Mouse (Mus musculus): Measurements from ENCODE around the gene Mpdz. TPM values are rescaled to one million over a fixed set of nuclear protein-coding genes. Genes with fewer than 3 reads are reported as not detected.
A peak's percentile ranks its signal among the peaks of the same experiment; 100 is the strongest.

Gene Mpdz
- total and polyA plus RNA-seq, 2 experiments from 2014 or later: 9.2 to 38.4 TPM

- Histone ChIP-seq H3K9me3 (replicated peaks; ENCODE audit: control insufficient read depth, low read length) (no peaks in the 10 kb centered on the region), H3K36me3 (replicated peaks; ENCODE audit: control insufficient read depth, insufficient read depth, low read length) (peaks cover 43% of the 10 kb centered on the region), H3K27ac (ENCODE audit: low read depth) (no peak overlapping the region), H3K4me3 (ENCODE audit: low read depth, low read length) (no peak overlapping the region), H3K27me3 (ENCODE audit: control insufficient read depth, insufficient read depth, low read length) (no peaks in the 10 kb centered on the region), H3K4me2 (ENCODE audit: low read depth, low read length) (no peak overlapping the region), H3K4me1 (ENCODE audit: control insufficient read depth, insufficient read depth) (no peaks in the 10 kb centered on the region), H3K9ac (replicated peaks; ENCODE audit: low read depth, low read length) (no peak overlapping the region)
- TF ChIP-seq CTCF (IDR thresholded peaks at IDR 0.05; ENCODE audit: low read depth): no peak
- no peak for TF ChIP-seq EP300 (IDR thresholded peaks at IDR 0.05; ENCODE audit: low read depth)
- DNase-seq (ENCODE audit: low spot score) (no peak), ATAC-seq (ENCODE audit: insufficient read depth, low read depth) (no peak)
- WGBS: 81% methylated on average over 3 of the region's 3 CpGs
Measured at GRCm38 (mm10) chr4:81322232-81322631, 120.4 kb downstream of the Mpdz start.

DNA sequence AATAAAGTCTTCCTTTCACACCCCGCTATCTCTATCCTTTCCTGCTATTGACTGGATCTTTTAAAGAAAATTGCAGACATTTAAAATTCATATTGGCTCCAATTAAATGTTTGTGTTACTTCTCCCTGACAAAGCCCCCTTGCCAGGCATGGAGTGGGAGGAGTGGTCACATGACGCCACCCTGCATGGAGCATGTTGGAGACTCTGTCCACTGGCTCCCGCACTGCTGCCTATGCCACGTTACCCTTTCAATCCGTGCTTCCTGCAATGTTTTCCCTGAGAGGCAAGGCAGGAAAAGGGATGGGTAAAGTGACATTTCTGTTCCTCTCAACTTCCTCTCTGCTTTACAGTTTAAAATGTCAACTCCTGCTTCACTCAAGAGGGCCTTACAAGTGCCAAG is 128.0 kb downstream of the Mpdz start:
- Histone ChIP-seq H3K4me1 (ENCODE audit: control insufficient read depth, insufficient read depth) (no peaks in the 10 kb centered on the region), H3K27ac (ENCODE audit: low read depth) (no peak overlapping the region), H3K9ac (replicated peaks; ENCODE audit: low read depth, low read length) (no peak overlapping the region), H3K4me3 (ENCODE audit: low read depth, low read length) (no peak overlapping the region), H3K27me3 (ENCODE audit: control insufficient read depth, insufficient read depth, low read length) (no peaks in the 10 kb centered on the region), H3K9me3 (replicated peaks; ENCODE audit: control insufficient read depth, low read length) (no peaks in the 10 kb centered on the region), H3K36me3 (replicated peaks; ENCODE audit: control insufficient read depth, insufficient read depth, low read length) (peaks cover 15% of the 10 kb centered on the region), H3K4me2 (ENCODE audit: low read depth, low read length) (no peak overlapping the region)
- WGBS: 68% methylated on average over 5 of the region's 5 CpGs
- TF ChIP-seq EP300 (IDR thresholded peaks at IDR 0.05; ENCODE audit: low read depth) (no peak), CTCF (IDR thresholded peaks at IDR 0.05; ENCODE audit: low read depth) (no peak)
- no peak for ATAC-seq (ENCODE audit: insufficient read depth, low read depth)
- DNase-seq (ENCODE audit: low spot score): no peak

- Histone ChIP-seq H3K27ac (ENCODE audit: low read depth) (no peak overlapping the region), H3K36me3 (replicated peaks; ENCODE audit: control insufficient read depth, insufficient read depth, low read length) (peaks cover 11% of the 10 kb centered on the region), H3K9ac (replicated peaks; ENCODE audit: low read depth, low read length) (no peak overlapping the region)
Measured at GRCm38 (mm10) chr4:81313246-81313645, 129.4 kb downstream of the Mpdz start.

DNA sequence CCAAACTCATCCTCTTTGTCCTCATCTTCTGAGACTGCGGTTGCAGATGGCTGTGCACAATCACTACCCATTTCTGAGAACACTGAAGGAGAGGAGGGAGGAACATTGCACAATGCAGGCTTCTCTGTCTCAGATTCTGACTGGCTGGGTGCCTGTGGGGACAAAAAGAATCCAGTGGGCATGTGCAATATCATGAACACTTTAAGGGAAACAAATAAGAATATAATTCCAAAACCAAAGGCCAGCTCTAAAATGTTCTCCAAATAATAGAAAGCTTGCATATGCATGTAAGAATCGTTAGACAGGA is 132.5 kb downstream of the Mpdz start:
- no peaks in the 10 kb centered on the region for H3K9me3 ChIP-seq (replicated peaks; ENCODE audit: control insufficient read depth, low read length)
- peak overlapping the region; percentile 57; the same call in 1 of the 2 replicates for H3K27ac ChIP-seq (ENCODE audit: low read depth)
- H3K27me3 ChIP-seq (ENCODE audit: control insufficient read depth, insufficient read depth, low read length): no peaks in the 10 kb centered on the region
- H3K4me3 ChIP-seq (ENCODE audit: low read depth, low read length): no peak overlapping the region
- H3K4me1 ChIP-seq (ENCODE audit: control insufficient read depth, insufficient read depth): no peaks in the 10 kb centered on the region
- 67% methylated on average over 2 of the region's 2 CpGs for WGBS
- H3K4me2 ChIP-seq (ENCODE audit: low read depth, low read length): no peak overlapping the region
- no peak for ATAC-seq (ENCODE audit: insufficient read depth, low read depth)
- no peak for DNase-seq (ENCODE audit: low spot score)
- H3K9ac ChIP-seq (replicated peaks; ENCODE audit: low read depth, low read length): no peak overlapping the region
- TF ChIP-seq EP300 (IDR thresholded peaks at IDR 0.05; ENCODE audit: low read depth) (no peak), CTCF (IDR thresholded peaks at IDR 0.05; ENCODE audit: low read depth) (no peak)
- peaks cover 15% of the 10 kb centered on the region; the same call in 1 of the 2 replicates for H3K36me3 ChIP-seq (replicated peaks; ENCODE audit: control insufficient read depth, insufficient read depth, low read length)

More at GRCm38 (mm10) chr4:81313246-81313645, 129.4 kb downstream of the Mpdz start:
- Histone ChIP-seq H3K4me1 (ENCODE audit: control insufficient read depth, insufficient read depth) (no peaks in the 10 kb centered on the region), H3K4me2 (ENCODE audit: low read depth, low read length) (no peak overlapping the region), H3K27me3 (ENCODE audit: control insufficient read depth, insufficient read depth, low read length) (no peaks in the 10 kb centered on the region), H3K9me3 (replicated peaks; ENCODE audit: control insufficient read depth, low read length) (no peaks in the 10 kb centered on the region), H3K4me3 (ENCODE audit: low read depth, low read length) (no peak overlapping the region)
- DNase-seq (ENCODE audit: low spot score) (no peak), ATAC-seq (ENCODE audit: insufficient read depth, low read depth) (no peak)
- 85% methylated on average over 4 of the region's 4 CpGs for WGBS
- no peak for TF ChIP-seq EP300 (IDR thresholded peaks at IDR 0.05; ENCODE audit: low read depth)
- no peak for TF ChIP-seq CTCF (IDR thresholded peaks at IDR 0.05; ENCODE audit: low read depth)

DNA sequence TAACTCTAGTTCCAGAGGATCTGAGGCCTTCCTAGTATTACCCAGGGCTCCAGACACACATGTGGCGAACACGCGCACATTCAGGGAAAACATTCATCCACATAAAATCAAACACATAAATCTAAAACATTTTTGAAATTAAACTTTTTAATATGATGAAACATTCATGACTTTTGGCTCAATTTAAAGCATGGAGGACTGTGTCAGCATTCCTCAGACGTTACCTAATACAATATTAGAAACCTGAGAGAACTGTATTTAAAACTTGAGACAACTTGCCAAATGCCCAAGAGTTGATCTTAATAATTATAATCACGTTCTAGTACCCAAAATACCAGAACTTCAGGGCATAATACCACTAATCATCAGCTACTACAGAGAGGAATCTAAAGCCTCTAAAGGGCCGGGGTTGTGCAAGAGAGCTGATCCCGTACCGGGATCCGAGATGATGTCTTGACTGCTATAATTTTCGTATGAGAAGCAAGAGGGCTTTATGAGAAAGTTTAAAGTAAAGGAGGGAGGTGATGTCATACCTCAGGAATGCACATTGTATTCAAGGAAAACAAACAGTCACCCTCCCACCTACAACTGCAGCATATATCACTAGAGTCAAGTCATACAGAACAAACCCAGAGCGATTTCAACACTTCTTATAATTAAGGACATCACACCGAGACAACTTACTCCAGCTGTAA is 133.0 kb downstream of the Mpdz start:
- H3K9ac ChIP-seq (replicated peaks; ENCODE audit: low read depth, low read length): no peak overlapping the region
- 62% methylated on average over 12 of the region's 12 CpGs for WGBS
- no peak overlapping the region for H3K4me3 ChIP-seq (ENCODE audit: low read depth, low read length)
- no peaks in the 10 kb centered on the region for H3K4me1 ChIP-seq (ENCODE audit: control insufficient read depth, insufficient read depth)
- peak; percentile 50 for DNase-seq (ENCODE audit: low spot score)
- no peak for TF ChIP-seq EP300 (IDR thresholded peaks at IDR 0.05; ENCODE audit: low read depth)
- no peak for TF ChIP-seq CTCF (IDR thresholded peaks at IDR 0.05; ENCODE audit: low read depth)
- no peak for ATAC-seq (ENCODE audit: insufficient read depth, low read depth)
- H3K4me2 ChIP-seq (ENCODE audit: low read depth, low read length): no peak overlapping the region
- H3K27ac ChIP-seq (ENCODE audit: low read depth): peak overlapping the region; percentile 57; the same call in 1 of the 2 replicates
- H3K27me3 ChIP-seq (ENCODE audit: control insufficient read depth, insufficient read depth, low read length): no peaks in the 10 kb centered on the region
- no peaks in the 10 kb centered on the region for H3K9me3 ChIP-seq (replicated peaks; ENCODE audit: control insufficient read depth, low read length)
- peaks cover 17% of the 10 kb centered on the region; the same call in 1 of the 2 replicates for H3K36me3 ChIP-seq (replicated peaks; ENCODE audit: control insufficient read depth, insufficient read depth, low read length)

All from heart, postnatal 0 days (tissue).